Mouse (Mus musculus) thymus, adult 2 months (tissue): ENCODE results near the gene Gp1bb.

ENCODE experiments used
- CTCF ChIP-seq: fragments of 200-500 bp; IDR thresholded peaks from 2 replicates; pipeline ENCODE4 v1.5.1; 2012; ENCODE audit warnings: mild to moderate bottlenecking, control low read depth, low read length, moderate library complexity, borderline replicate concordance; ENCODE audit not compliant: control insufficient read depth, poor library complexity, insufficient read depth; ENCODE audit errors: extremely low read depth
- POLR2A ChIP-seq: fragments of 200-500 bp; IDR thresholded peaks from 2 replicates; pipeline ENCODE4 v1.6.1; 2012; ENCODE audit warnings: mild to moderate bottlenecking, low read length, control low read depth, moderate library complexity; ENCODE audit not compliant: control insufficient read depth, poor library complexity, insufficient read depth; ENCODE audit errors: extremely low read depth

DNA sequence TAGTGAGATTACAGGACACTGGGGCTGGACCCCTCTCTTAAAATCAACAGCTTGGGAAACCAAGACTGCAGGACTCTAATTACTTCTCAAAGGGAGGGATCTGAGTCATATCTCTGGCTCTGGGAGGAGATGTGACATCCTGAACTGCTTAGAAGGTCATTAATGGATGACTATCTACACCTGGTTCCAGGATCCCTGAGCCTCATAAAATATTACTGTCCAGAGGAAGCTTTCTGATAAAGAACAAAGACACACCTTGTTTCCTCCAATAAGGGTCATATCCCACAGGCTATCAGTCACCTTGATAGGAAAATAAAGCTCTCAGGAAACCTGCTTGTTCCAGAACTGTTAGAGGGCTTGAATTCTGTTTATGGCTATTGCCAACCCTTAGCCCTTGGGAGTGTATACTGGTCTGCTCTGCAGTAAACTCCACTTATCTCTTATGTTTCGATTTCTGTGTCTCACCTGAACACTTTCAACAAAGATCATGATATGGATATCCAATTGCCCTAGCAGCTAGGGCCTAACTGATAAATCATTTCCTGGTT lies 17.3 kb upstream of the Gp1bb start:
- TF ChIP-seq CTCF (no peak), POLR2A (no peak)
